Mouse (Mus musculus) stomach, embryonic 15.5 days (tissue): Measurements from ENCODE around the gene Rpl15. TPM values are rescaled to one million over a fixed set of nuclear protein-coding genes. Genes with fewer than 3 reads are reported as not detected.

Experiments used
- polyA plus RNA-seq: library from polyadenylated mRNA; unstranded; fragments of >200 nt; fragmentation: Nextera tagmentation; extraction: Ambion mirVana; gene quantifications from 2 replicates; pipeline ENCODE4 v1.2.1, GENCODE M21; 2015

The Rpl15 gene
- polyA plus RNA-seq, 1 experiment from 2014 or later, result 343 TPM

Other genes with a start within 250 kb of the Rpl15 start
- 6.7 and 8.2 TPM in 2 replicates for gene Nr1d2, start 32.3 kb downstream of the Rpl15 start, polyA plus RNA-seq
- 17.2 and 17.7 TPM in 2 replicates for gene Nkiras1, start 255 bp downstream of the Rpl15 start, polyA plus RNA-seq
- gene Ube2e1, start 60.5 kb upstream of the Rpl15 start, polyA plus RNA-seq, result 130 and 140 TPM in 2 replicates